ENCODE assay signal across 8 mouse cellular contexts in the genomic region with DNA sequence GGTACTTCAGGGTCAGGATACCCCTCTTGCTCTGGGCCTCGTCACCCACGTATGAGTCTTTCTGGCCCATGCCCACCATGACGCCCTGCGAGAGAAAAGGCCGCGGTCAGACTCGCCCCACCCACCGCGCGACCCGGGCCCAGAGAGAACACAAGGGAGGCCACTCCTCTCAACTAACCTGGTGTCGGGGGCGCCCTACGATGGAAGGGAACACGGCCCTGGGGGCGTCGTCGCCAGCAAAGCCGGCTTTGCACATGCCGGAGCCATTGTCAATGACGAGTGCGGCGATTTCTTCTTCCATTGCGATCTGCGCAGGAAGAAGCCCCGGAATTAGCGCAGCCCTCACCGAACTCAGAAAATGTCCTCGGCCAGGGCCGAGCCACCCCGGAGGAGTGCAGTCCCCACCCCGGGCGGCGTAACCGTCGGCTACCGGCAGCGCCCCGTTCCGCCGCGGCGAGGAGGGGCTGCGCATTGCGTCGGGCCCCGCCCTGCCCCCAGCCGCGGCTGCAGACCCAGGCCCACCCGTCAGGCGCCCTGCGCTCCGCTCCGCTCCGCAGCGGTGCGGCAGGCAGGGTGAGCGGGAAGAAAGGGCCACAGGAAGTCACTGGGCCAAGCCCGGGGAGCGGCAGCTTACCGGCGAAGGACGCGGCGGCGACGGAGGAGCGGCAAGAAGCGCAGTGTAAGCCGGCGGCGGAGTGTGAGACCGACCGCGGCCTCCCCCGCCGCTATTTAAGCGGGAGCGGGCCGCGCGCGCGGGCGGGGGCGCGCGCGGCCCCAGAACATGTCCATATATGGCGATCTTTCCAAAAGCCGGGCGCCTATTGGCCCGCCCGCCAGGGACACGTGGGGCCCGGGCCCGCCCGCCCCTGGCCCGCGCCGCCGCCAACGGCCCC. TPM values are rescaled to one million over a fixed set of nuclear protein-coding genes. Genes with fewer than 3 reads are reported as not detected.
DNase-seq lines count a peak whose midpoint lies in the region; ATAC-seq and TF ChIP-seq lines count a peak whose summit lies in the region.

A gene (minus strand): TSS at position 752 of the 893 bp plus-strand sequence.

- peaks cover 17% of the 10 kb centered on the region for H3K36me3 ChIP-seq in erythroblast, embryonic 14.5 days (ENCODE audit: control insufficient read depth)
- peaks cover 30% of the 10 kb centered on the region for H3K36me3 ChIP-seq in heart, embryonic 13.5 days
- peaks cover 14% of the 10 kb centered on the region for H3K36me3 ChIP-seq in liver, embryonic 14.5 days (replicated peaks; ENCODE audit: control insufficient read depth, insufficient read depth, low read depth)
- peaks cover 28% of the 10 kb centered on the region for H3K36me3 ChIP-seq in neural tube, embryonic 13.5 days
- no peaks in the 10 kb centered on the region for H3K36me3 ChIP-seq in testis, adult 2 months (ENCODE audit: control insufficient read depth, insufficient read depth, low read length)

- peaks cover 36% of the 10 kb centered on the region for H3K27me3 ChIP-seq in erythroblast, embryonic 14.5 days (ENCODE audit: control insufficient read depth)
- H3K27me3 ChIP-seq in heart, embryonic 13.5 days (replicated peaks): no peaks in the 10 kb centered on the region
- H3K27me3 ChIP-seq in liver, embryonic 14.5 days (ENCODE audit: control insufficient read depth, insufficient read depth, low read length): peaks cover 17% of the 10 kb centered on the region
- no peaks in the 10 kb centered on the region for H3K27me3 ChIP-seq in neural tube, embryonic 13.5 days
- H3K27me3 ChIP-seq in testis, adult 2 months (ENCODE audit: control insufficient read depth, insufficient read depth, low read length): no peaks in the 10 kb centered on the region

- peak within 1 kb of the TSS; percentile 97 for H3K4me3 ChIP-seq in erythroblast, embryonic 14.5 days (replicated peaks)
- peak within 1 kb of the TSS; percentile 100 for H3K4me3 ChIP-seq in heart, embryonic 13.5 days
- peak within 1 kb of the TSS; percentile 75 to 99 for H3K4me3 ChIP-seq in liver, embryonic 14.5 days (ENCODE audit: insufficient read depth in 1 of 2, low read depth in 2 of 2, low read length in 2 of 2)
- peak within 1 kb of the TSS; percentile 98 for H3K4me3 ChIP-seq in neural tube, embryonic 13.5 days
- peak within 1 kb of the TSS; percentile 94 for H3K4me3 ChIP-seq in testis, adult 2 months (ENCODE audit: control insufficient read depth, low read depth, low read length)

- DNase-seq in CD4-positive, CD25-positive, alpha-beta regulatory T cell, adult 2 months (ENCODE audit: low read depth, low spot score): peak; percentile 90
- peak; percentile 88 for DNase-seq in brain, embryonic 18.5 days (ENCODE audit: low read depth, low spot score)
- DNase-seq in kidney, postnatal 10 days: peak; percentile 94
- DNase-seq in liver, embryonic 14.5 days (ENCODE audit: low read depth in 3 of 3, low spot score in 3 of 3): peak; percentile 75 to 81 (median 76)

- 0 out of 2 replicates have a peak, but pooled peaks have one; percentile 6 for TF ChIP-seq EP300 in liver, embryonic 14.5 days (IDR thresholded peaks at IDR 0.05; ENCODE audit: low read depth)

- TF ChIP-seq CTCF in liver, embryonic 14.5 days (IDR thresholded peaks at IDR 0.05; ENCODE audit: low read depth): no peak
- TF ChIP-seq CTCF in testis, adult 2 months (IDR thresholded peaks at IDR 0.05; ENCODE audit: control insufficient read depth, insufficient read depth, insufficient replicate concordance, low read depth, low read length): no peak

- peak within 1 kb of the TSS; percentile 96 for H3K4me2 ChIP-seq in heart, embryonic 13.5 days
- peak within 1 kb of the TSS; percentile 100 for H3K4me2 ChIP-seq in liver, embryonic 14.5 days (ENCODE audit: low read depth)
- H3K4me2 ChIP-seq in neural tube, embryonic 13.5 days: peak within 1 kb of the TSS; percentile 81

- TF ChIP-seq POLR2A in testis, adult 2 months (IDR thresholded peaks at IDR 0.05; ENCODE audit: control insufficient read depth, low read depth, low read length): peak; percentile 93

- H3K9ac ChIP-seq in heart, embryonic 13.5 days: peak within 1 kb of the TSS; percentile 100
- H3K9ac ChIP-seq in liver, embryonic 14.5 days (replicated peaks): peak within 1 kb of the TSS; percentile 100
- peak within 1 kb of the TSS; percentile 100 for H3K9ac ChIP-seq in neural tube, embryonic 13.5 days

- H3K4me1 ChIP-seq in erythroblast, embryonic 14.5 days (ENCODE audit: control insufficient read depth): peaks cover 65% of the 10 kb centered on the region
- peaks cover 34% of the 10 kb centered on the region for H3K4me1 ChIP-seq in heart, embryonic 13.5 days
- H3K4me1 ChIP-seq in liver, embryonic 14.5 days (replicated peaks; ENCODE audit: control insufficient read depth in 2 of 2, insufficient read depth in 2 of 2, low read length in 1 of 2): peaks cover 13 to 30% of the 10 kb centered on the region in 2 experiments
- H3K4me1 ChIP-seq in neural tube, embryonic 13.5 days (replicated peaks): peaks cover 57% of the 10 kb centered on the region
- peaks cover 21% of the 10 kb centered on the region for H3K4me1 ChIP-seq in testis, adult 2 months (ENCODE audit: control insufficient read depth, insufficient read depth, low read length)

- 2% methylated on average over 92 of the region's 103 CpGs for WGBS in heart, embryonic 13.5 days
- 2% methylated on average over 99 of the region's 103 CpGs for WGBS in liver, embryonic 14.5 days (ENCODE audit: insufficient replicate concordance)
- under 1% methylated on average over 57 of the region's 103 CpGs for WGBS in neural tube, embryonic 13.5 days

- H3K27ac ChIP-seq in heart, embryonic 13.5 days (replicated peaks): peak within 1 kb of the TSS; percentile 100
- peak within 1 kb of the TSS; percentile 89 for H3K27ac ChIP-seq in liver, embryonic 14.5 days
- H3K27ac ChIP-seq in neural tube, embryonic 13.5 days (replicated peaks): peak within 1 kb of the TSS; percentile 100
- peak within 1 kb of the TSS; percentile 98 for H3K27ac ChIP-seq in testis, adult 2 months (ENCODE audit: control insufficient read depth, insufficient read depth, low read depth, low read length)

- no peaks in the 10 kb centered on the region for H3K9me3 ChIP-seq in erythroblast, embryonic 14.5 days (ENCODE audit: control insufficient read depth, low read length)
- H3K9me3 ChIP-seq in heart, embryonic 13.5 days: no peaks in the 10 kb centered on the region
- H3K9me3 ChIP-seq in liver, embryonic 14.5 days (ENCODE audit: control insufficient read depth, low read length): no peaks in the 10 kb centered on the region
- no peaks in the 10 kb centered on the region for H3K9me3 ChIP-seq in neural tube, embryonic 13.5 days

- ATAC-seq in heart, embryonic 13.5 days (ENCODE audit: extremely low read depth, insufficient number of reproducible peaks, low FRiP score, low TSS enrichment): peak; percentile 77
- peak; percentile 79 for ATAC-seq in liver, embryonic 14.5 days (ENCODE audit: insufficient read depth)
- peak; percentile 84 for ATAC-seq in neural tube, embryonic 13.5 days (ENCODE audit: low read depth)

RNA-seq across cellular contexts. Expression of the gene that starts here (rescaled TPM):
- 9.0 TPM in 2 replicates for polyA plus RNA-seq in erythroblast, embryonic 14.5 days (2012)
- polyA plus RNA-seq in heart, embryonic 13.5 days (2015; fragmentation: Nextera tagmentation; extraction: Ambion mirVana): 1,234 and 1,290 TPM in 2 replicates
- polyA plus RNA-seq in liver, embryonic 14.5 days (2012; rRNA removed): 256 and 265 TPM in 2 replicates
- polyA plus RNA-seq in liver, embryonic 14.5 days (2014; fragmentation: Nextera tagmentation; extraction: Ambion mirVana): 451 and 544 TPM in 2 replicates
- polyA plus RNA-seq in neural tube, embryonic 13.5 days (2015; fragmentation: Nextera tagmentation; extraction: Ambion mirVana): 3,932 and 3,979 TPM in 2 replicates
- 670 and 672 TPM in 2 replicates for polyA plus RNA-seq in testis, adult 2 months (2012; rRNA removed)

Comparison
In these comparisons a context has a peak if more than half of its experiments do, and no peak if none do; other contexts are left out.
1. Peak in every context shown above with its lines: DNase-seq, ATAC-seq, H3K4me3 ChIP-seq and H3K27ac ChIP-seq.
2. RNA of the gene that starts here (polyA plus RNA-seq): 3,932 to 3,979 TPM in neural tube, embryonic 13.5 days, 1,234 to 1,290 TPM in heart, embryonic 13.5 days, 670 to 672 TPM in testis, adult 2 months and 256 to 544 TPM in liver, embryonic 14.5 days; 9.0 TPM in erythroblast, embryonic 14.5 days; every median in the first group is over 10 times any median in the second.